Mouse (Mus musculus) heart, embryonic 11.5 days (tissue): Measurements from ENCODE around the gene Etl4. TPM values are rescaled to one million over a fixed set of nuclear protein-coding genes. Genes with fewer than 3 reads are reported as not detected.
A peak's percentile ranks its signal among the peaks of the same experiment; 100 is the strongest.

Source experiments
- ATAC-seq: fragments of 200-750 bp; cut with Nextera tagmentation; replicated peaks from 2 replicates; pipeline ENCODE4 v1.8.0; 2017; ENCODE audit warnings: moderate library complexity; ENCODE audit not compliant: insufficient number of reproducible peaks, low FRiP score, low TSS enrichment
- H3K27ac ChIP-seq: fragments of 300-500 bp; sonication (generic); 2 replicates; pipeline ENCODE4 v1.5.1; 2014; ENCODE audit warnings: mild to moderate bottlenecking, low read depth, low read length
- H3K27me3 ChIP-seq: fragments of 300-500 bp; sonication (generic); 2 replicates; pipeline ENCODE4 v1.6.1; 2014; ENCODE audit warnings: mild to moderate bottlenecking, low read length, mixed read lengths; ENCODE audit not compliant: control insufficient read depth, insufficient read depth
- H3K36me3 ChIP-seq: fragments of 300-500 bp; sonication (generic); 2 replicates; pipeline ENCODE4 v1.6.1; 2014; ENCODE audit warnings: mild to moderate bottlenecking, low read length, moderate library complexity, mixed read lengths; ENCODE audit not compliant: control insufficient read depth, insufficient read depth
- H3K4me1 ChIP-seq: fragments of 300-500 bp; sonication (generic); 2 replicates; pipeline ENCODE4 v1.6.1; 2014; ENCODE audit warnings: low read length; ENCODE audit not compliant: control insufficient read depth, insufficient read depth
- H3K4me2 ChIP-seq: fragments of 300-500 bp; sonication (generic); 2 replicates; pipeline ENCODE4 v1.6.1; 2014; ENCODE audit warnings: mild to moderate bottlenecking, moderate library complexity
- H3K4me3 ChIP-seq: fragments of 300-500 bp; sonication (generic); 2 replicates; pipeline ENCODE4 v1.5.1; 2014; ENCODE audit warnings: low read depth, low read length
- H3K9ac ChIP-seq: fragments of 300-500 bp; sonication (generic); 2 replicates; pipeline ENCODE4 v1.6.1; 2014; ENCODE audit warnings: mild to moderate bottlenecking, low read depth, low read length, moderate library complexity
- H3K9me3 ChIP-seq: fragments of 300-500 bp; sonication (generic); replicated peaks from 2 replicates; pipeline ENCODE4 v1.6.1; 2016; ENCODE audit warnings: low read length; ENCODE audit not compliant: control insufficient read depth
- WGBS: fragments of 180-500 bp; shearing (Covaris S2); extraction: QIAGEN DNeasy Blood & Tissue Kit; methylation state at CpG from one replicate; pipeline ENCODE4 v1.1.7; 2014; ENCODE audit not compliant: insufficient replicate concordance; 5-methylcytosine and 5-hydroxymethylcytosine counted together
- polyA plus RNA-seq: library from polyadenylated mRNA; unstranded; fragments of >200 nt; fragmentation: Nextera tagmentation; extraction: Ambion mirVana; gene quantifications from 2 replicates; pipeline ENCODE4 v1.2.1, GENCODE M21; 2014

Gene Etl4
- polyA plus RNA-seq, 1 experiment from 2014 or later, result 12.4 TPM

- no peak overlapping the region for H3K4me3 ChIP-seq
- 52% methylated on average over 8 of the region's 8 CpGs for WGBS
- H3K27ac ChIP-seq, result no peak overlapping the region
- H3K9ac ChIP-seq, result no peak overlapping the region
- H3K4me2 ChIP-seq, result no peak overlapping the region
- no peaks in the 10 kb centered on the region for H3K27me3 ChIP-seq
- no peaks in the 10 kb centered on the region for H3K36me3 ChIP-seq
- no peaks in the 10 kb centered on the region for H3K4me1 ChIP-seq
- no peak for ATAC-seq
- H3K9me3 ChIP-seq, result no peaks in the 10 kb centered on the region; the same call in 1 of the 2 replicates
Measured at GRCm38 (mm10) chr2:20496219-20496800, 586.7 kb downstream of the Etl4 start.

GRCm38 (mm10) chr2:20507832-20508723, 598.5 kb downstream of the Etl4 start:
- Histone ChIP-seq H3K27me3 (no peaks in the 10 kb centered on the region), H3K9ac (no peak overlapping the region), H3K9me3 (no peaks in the 10 kb centered on the region), H3K4me3 (no peak overlapping the region), H3K4me2 (no peak overlapping the region), H3K36me3 (no peaks in the 10 kb centered on the region), H3K27ac (no peak overlapping the region), H3K4me1 (no peaks in the 10 kb centered on the region; the same call in 1 of the 2 replicates)
- ATAC-seq, result no peak
- WGBS, result 51% methylated on average over 6 of the region's 6 CpGs

GRCm38 (mm10) chr2:20508724-20509052, 599.1 kb downstream of the Etl4 start:
- no peak for ATAC-seq
- Histone ChIP-seq H3K4me1 (no peaks in the 10 kb centered on the region; the same call in 1 of the 2 replicates), H3K9ac (no peak overlapping the region), H3K27ac (no peak overlapping the region), H3K27me3 (no peaks in the 10 kb centered on the region), H3K9me3 (no peaks in the 10 kb centered on the region), H3K4me2 (no peak overlapping the region), H3K4me3 (no peak overlapping the region), H3K36me3 (no peaks in the 10 kb centered on the region)
- 44% methylated on average over 3 of the region's 3 CpGs for WGBS

GRCm38 (mm10) chr2:20510061-20510460, 600.5 kb downstream of the Etl4 start:
- no peaks in the 10 kb centered on the region for H3K36me3 ChIP-seq
- 69% methylated on average over 2 of the region's 2 CpGs for WGBS

GRCm38 (mm10) chr2:20516270-20516865, 606.8 kb downstream of the Etl4 start:
- 84% methylated on average over 8 of the region's 8 CpGs for WGBS
- Histone ChIP-seq H3K36me3 (no peaks in the 10 kb centered on the region), H3K4me1 (no peaks in the 10 kb centered on the region), H3K4me3 (no peak overlapping the region), H3K9me3 (no peaks in the 10 kb centered on the region), H3K4me2 (no peak overlapping the region), H3K9ac (no peak overlapping the region), H3K27ac (no peak overlapping the region), H3K27me3 (no peaks in the 10 kb centered on the region)
- ATAC-seq, result no peak

More at GRCm38 (mm10) chr2:20510061-20510460, 600.5 kb downstream of the Etl4 start:
- Histone ChIP-seq H3K4me1 (no peaks in the 10 kb centered on the region; the same call in 1 of the 2 replicates), H3K4me3 (no peak overlapping the region), H3K27me3 (no peaks in the 10 kb centered on the region), H3K27ac (no peak overlapping the region), H3K9me3 (no peaks in the 10 kb centered on the region), H3K9ac (no peak overlapping the region), H3K4me2 (no peak overlapping the region)
- no peak for ATAC-seq

GRCm38 (mm10) chr2:20517853-20518252, 608.3 kb downstream of the Etl4 start:
- Histone ChIP-seq H3K4me3 (no peak overlapping the region), H3K27me3 (no peaks in the 10 kb centered on the region), H3K9ac (no peak overlapping the region), H3K36me3 (no peaks in the 10 kb centered on the region), H3K4me1 (peaks cover 6% of the 10 kb centered on the region; the same call in 1 of the 2 replicates), H3K4me2 (no peak overlapping the region), H3K27ac (no peak overlapping the region), H3K9me3 (no peaks in the 10 kb centered on the region)
- ATAC-seq, result no peak
- WGBS, result 76% methylated on average over 2 of the region's 2 CpGs

- H3K27me3 ChIP-seq, result no peaks in the 10 kb centered on the region
- H3K36me3 ChIP-seq, result no peaks in the 10 kb centered on the region
- ATAC-seq, result no peak
- H3K4me3 ChIP-seq, result no peak overlapping the region
- 49% methylated on average over 2 of the region's 2 CpGs for WGBS
- H3K9me3 ChIP-seq, result no peaks in the 10 kb centered on the region
- H3K4me1 ChIP-seq, result peaks cover 6% of the 10 kb centered on the region; the same call in 1 of the 2 replicates
- no peak overlapping the region for H3K9ac ChIP-seq
- H3K27ac ChIP-seq, result no peak overlapping the region
- H3K4me2 ChIP-seq, result no peak overlapping the region
Measured at GRCm38 (mm10) chr2:20518506-20518905, 608.9 kb downstream of the Etl4 start.

GRCm38 (mm10) chr2:20519447-20520098, 610.0 kb downstream of the Etl4 start:
- Histone ChIP-seq H3K27me3 (no peaks in the 10 kb centered on the region), H3K4me2 (peak overlapping the region; percentile 74), H3K4me1 (peaks cover 6% of the 10 kb centered on the region; the same call in 1 of the 2 replicates), H3K4me3 (peak overlapping the region; percentile 55), H3K9ac (peak overlapping the region; percentile 73), H3K36me3 (no peaks in the 10 kb centered on the region), H3K9me3 (no peaks in the 10 kb centered on the region), H3K27ac (peak overlapping the region; percentile 54)
- WGBS, result under 1% methylated on average over 39 of the region's 39 CpGs
- peak; percentile 79 for ATAC-seq
